Mouse (Mus musculus) ZHBTc4 (cell line): Measurements from ENCODE around the gene Ang.

Source experiments
- DNase-seq: peaks from one replicate; pipeline ENCODE4 v3.0.0-alpha.2; 2011; ENCODE audit warnings: low read depth, low spot score

The Ang gene

GRCm38 (mm10) chr14:51088166-51088969, 2.6 kb upstream of the Ang start:
- peak; percentile 87 for DNase-seq

- DNase-seq: peak; percentile 96
Measured at GRCm38 (mm10) chr14:51088970-51089673, 1.8 kb upstream of the Ang start.

DNA sequence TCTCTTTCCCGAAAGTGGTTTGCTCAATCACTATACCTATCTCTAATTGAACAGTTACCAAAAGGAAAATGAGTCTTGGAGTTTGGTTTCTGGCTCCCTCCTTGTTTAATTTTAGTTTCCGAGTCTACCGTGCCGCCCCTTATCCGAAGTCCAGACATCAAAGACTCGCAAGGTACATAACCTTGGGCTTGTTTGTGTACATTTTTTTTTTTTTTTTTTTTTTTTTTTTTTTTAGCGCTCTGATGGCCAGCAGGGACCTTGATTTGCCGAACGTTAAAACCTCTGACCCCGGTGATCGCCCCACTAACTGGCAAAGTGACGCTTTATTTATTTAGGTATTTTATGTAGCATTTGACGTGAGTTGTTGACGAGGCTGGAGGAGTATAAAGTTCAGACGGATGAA, 1.3 kb upstream of the Ang start:
- no peak for DNase-seq

GRCm38 (mm10) chr14:51090077-51090781, 721 bp upstream of the Ang start:
- DNase-seq: peak; percentile 89

GRCm38 (mm10) chr14:51092073-51092620, 1.2 kb downstream of the Ang start:
- no peak for DNase-seq

DNA sequence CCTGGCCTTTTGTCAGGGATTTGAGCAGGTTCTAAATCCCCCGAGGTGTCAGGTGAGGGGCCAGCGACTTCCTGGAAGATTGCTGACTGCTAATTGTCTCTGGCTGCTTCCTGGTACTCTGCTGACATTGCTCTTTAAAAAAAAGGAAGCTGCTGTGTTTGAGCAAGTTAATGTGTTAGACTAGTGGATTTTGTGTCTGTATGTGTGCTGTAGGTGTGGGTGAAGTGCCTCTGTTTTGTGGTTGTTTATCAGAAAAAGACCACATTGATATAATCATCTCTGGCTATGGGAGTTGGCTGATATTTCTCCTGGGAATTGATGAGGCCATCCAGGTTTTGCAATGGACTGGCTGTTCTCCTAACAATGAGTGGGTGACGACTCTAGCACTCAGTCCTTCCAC, 2.5 kb downstream of the Ang start:
- no peak for DNase-seq

DNA sequence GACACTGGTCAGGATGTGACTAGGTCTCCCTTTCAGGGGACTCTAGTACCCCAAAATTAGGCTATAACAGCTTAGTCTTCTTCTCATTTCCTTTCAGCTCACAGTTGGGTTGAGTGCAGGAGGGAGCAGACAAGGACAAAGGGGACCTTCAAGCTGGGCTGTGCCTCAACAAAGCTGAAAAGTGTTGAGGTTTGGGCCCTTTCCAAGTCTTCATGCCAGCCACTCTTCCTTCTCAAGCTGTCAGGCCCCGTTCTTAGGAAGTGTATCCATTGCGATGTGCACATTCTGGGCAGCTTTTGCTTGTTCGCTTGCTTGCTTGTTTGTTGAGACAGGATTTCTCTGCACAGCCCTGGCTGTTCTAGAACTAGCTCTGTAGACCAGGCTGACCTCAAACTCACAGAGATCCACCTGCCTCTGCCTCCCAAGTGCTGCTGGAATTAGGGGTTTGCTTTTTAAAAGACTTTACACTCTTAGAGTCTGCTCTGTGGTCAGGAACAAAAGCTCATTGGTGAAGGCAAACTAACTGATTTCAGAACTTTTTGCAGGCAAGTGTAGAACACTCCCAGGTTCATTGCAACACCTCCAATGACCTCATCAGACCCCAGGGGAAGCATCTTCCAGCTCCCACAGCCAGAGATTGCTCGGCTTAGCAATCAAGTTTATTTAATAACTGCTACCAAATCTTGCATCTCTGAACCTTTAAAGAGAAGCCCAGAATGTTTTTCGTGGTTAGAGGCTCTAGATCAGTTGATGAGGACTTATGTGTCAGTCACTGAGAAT, 3.3 kb downstream of the Ang start:
- no peak for DNase-seq

DNA sequence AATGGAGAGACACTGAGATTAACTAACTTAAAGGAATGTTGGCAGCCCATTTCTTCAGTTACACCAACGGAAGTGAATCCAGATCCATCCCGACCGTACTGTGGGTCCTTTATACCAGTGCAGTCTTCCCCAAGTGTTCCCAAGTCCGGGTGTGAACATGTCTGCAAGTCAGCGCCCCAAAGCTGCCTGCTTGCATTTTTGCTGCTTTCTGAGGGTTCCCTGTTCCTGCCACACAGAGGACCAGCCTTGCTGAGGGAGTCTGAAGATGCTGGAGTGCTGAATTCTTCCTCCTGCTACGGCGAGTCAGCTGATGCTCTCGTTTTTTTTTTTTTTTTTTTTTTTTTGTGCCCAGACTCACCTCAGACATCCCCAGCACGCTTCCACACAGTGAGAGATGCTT, 4.0 kb downstream of the Ang start:
- DNase-seq: no peak

- no peak for DNase-seq
Measured at GRCm38 (mm10) chr14:51095736-51096524, 5.0 kb downstream of the Ang start.

GRCm38 (mm10) chr14:51098300-51098699, 7.3 kb downstream of the Ang start:
- DNase-seq: peak; percentile 70

GRCm38 (mm10) chr14:51098921-51099320, 8.0 kb downstream of the Ang start:
- DNase-seq: no peak

DNA sequence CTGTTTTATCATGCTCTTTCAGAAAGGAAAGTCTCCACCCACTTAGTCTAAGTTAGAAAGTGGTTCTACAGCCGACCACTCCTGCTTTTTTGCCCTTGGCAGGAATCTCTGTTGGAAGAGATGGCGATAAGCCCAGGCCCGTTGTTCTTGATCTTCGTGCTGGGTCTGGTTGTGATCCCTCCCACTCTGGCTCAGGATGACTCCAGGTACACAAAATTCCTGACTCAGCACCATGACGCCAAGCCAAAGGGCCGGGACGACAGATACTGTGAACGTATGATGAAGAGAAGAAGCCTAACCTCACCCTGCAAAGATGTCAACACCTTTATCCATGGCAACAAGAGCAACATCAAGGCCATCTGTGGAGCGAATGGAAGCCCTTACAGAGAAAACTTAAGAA, 10.3 kb downstream of the Ang start:
- DNase-seq: no peak

- peak; percentile 65 for DNase-seq
Measured at GRCm38 (mm10) chr14:51103217-51103616, 12.3 kb downstream of the Ang start.

- DNase-seq: no peak
Measured at GRCm38 (mm10) chr14:51104366-51104765, 13.4 kb downstream of the Ang start.

DNA sequence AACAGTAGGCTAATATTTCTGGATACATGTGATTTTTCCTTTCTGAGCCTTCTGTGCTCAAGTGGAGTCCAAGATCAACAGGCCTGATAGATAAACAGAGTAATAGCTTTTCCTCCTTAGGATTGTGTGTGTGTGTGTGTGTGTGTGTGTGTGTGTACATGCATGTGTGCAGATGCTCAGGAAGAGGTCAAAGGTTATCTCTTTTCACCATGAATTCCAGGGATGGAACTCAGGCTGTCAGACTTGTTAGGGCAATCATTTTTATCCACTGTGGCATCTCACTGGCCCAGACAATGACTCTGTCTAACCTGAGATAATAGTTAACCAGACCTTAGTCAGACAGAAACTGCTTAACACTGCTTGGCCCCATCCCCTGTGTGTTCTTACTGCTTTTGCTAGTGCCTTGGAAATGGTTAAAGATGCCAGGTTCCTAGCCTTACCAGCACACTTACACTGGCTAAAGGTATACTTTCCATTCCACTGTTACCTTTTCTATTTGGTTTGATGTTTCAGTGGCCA, 15.6 kb downstream of the Ang start:
- no peak for DNase-seq

GRCm38 (mm10) chr14:51111966-51112365, 21.0 kb downstream of the Ang start:
- no peak for DNase-seq

DNA sequence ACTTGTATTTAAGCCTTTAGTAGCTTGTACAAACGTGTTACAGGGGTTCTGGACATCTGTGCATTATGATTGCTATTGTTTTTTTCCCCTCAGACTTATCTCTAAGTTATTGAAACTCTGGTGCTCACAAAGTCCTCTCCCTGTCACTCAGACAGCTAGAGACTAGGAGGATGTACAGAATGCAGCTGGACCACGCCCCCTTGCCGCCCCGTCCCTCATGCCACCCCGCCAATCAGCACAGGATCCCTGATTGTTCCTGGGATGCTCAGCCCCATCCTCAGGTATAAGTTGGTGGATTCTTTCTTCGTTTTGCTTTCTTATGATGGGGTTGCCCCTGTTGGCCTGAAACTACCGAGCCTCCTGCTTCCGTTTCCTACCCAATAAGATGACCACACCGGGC, 22.5 kb downstream of the Ang start:
- DNase-seq: no peak

DNA sequence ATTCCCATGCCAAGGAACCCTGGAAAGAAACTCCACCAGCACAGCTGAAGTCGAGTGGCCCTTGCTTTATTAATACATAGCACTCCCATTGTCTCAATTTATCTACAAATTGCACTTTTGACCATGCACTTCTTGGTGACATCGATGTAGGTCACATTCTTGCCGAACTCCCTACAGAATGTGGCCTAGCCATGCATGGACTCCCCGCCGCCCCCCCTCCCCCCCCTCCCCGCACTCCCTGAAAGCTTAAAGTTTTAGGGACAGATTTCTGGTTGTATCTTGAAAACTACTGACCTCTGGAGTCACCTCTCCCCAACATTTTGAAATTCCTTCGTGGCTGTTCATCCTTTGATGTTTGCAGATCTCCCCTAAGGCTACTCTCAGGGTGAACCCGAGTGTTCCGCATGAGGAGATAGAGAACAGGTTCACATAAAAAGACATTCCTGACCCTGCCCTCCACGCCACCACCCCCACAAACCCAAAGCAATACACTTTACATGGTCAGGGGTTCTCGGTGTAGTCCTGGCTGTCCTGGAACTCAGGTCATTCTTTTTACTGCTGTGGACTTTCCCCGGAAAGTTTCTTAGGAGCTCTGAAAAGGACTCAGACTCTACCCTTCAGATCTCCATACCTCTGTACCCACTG, 23.1 kb downstream of the Ang start, which contains the start of gene Eddm3b:
TSS of gene Eddm3b (plus strand) at position 511 of the 645 bp plus-strand sequence.
- no peak for DNase-seq

- no peak for DNase-seq
Measured at GRCm38 (mm10) chr14:51125684-51126083, 34.7 kb downstream of the Ang start.
